Mouse (Mus musculus): ENCODE measurements around the gene Gramd1b. TPM values are rescaled to one million over a fixed set of nuclear protein-coding genes. Genes with fewer than 3 reads are reported as not detected.

Gene Gramd1b
- polyA plus RNA-seq, 1 experiment from 2014 or later: 3.0 TPM

GRCm38 (mm10) chr9:40413601-40414000 is 117.6 kb downstream of the Gramd1b start:
- Histone ChIP-seq H3K4me3 (replicated peaks) (no peak overlapping the region), H3K9me3 (no peaks in the 10 kb centered on the region), H3K4me2 (replicated peaks) (no peak overlapping the region), H3K4me1 (replicated peaks) (0 out of 2 replicates have a peak, but pooled peaks cover 2% of the 10 kb centered on the region), H3K36me3 (no peaks in the 10 kb centered on the region), H3K27me3 (replicated peaks) (no peaks in the 10 kb centered on the region), H3K9ac (no peak overlapping the region), H3K27ac (no peak overlapping the region)
- 79% methylated on average over 4 of the region's 4 CpGs for WGBS
- no peak for ATAC-seq

GRCm38 (mm10) chr9:40412931-40413330 is 118.3 kb downstream of the Gramd1b start:
- Histone ChIP-seq H3K27me3 (replicated peaks) (no peaks in the 10 kb centered on the region), H3K4me1 (replicated peaks) (0 out of 2 replicates have a peak, but pooled peaks cover 2% of the 10 kb centered on the region), H3K27ac (no peak overlapping the region), H3K9ac (no peak overlapping the region), H3K4me3 (replicated peaks) (no peak overlapping the region), H3K9me3 (no peaks in the 10 kb centered on the region), H3K4me2 (replicated peaks) (no peak overlapping the region), H3K36me3 (no peaks in the 10 kb centered on the region)
- ATAC-seq: no peak
- whole genome bisulfite sequencing: 89% methylated on average over 14 of the region's 14 CpGs

DNA sequence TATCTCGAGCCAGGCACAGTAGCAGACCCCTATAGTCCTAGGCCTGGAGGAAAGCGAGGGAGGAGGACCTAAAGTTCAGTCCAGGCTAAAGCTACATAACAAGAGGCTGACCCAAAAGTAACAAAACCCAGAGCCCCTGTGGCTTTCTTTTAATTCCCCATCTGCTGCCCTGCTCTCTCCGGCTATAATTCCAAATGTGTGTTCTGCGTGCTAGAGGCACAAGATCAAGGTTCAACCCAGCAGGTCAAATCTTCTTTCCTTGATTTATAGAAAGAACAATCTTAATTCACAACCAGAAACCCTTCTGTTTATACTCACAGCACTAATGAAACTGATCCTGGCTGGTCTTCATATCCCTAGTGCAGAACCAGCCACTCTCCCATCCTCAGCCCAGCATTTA is 118.9 kb downstream of the Gramd1b start:
- 0 out of 2 replicates have a peak, but pooled peaks cover 2% of the 10 kb centered on the region for H3K4me1 ChIP-seq (replicated peaks)
- no peak for ATAC-seq
- H3K4me3 ChIP-seq (replicated peaks): no peak overlapping the region
- 82% methylated on average over 4 of the region's 4 CpGs for WGBS
- no peak overlapping the region for H3K9ac ChIP-seq
- H3K36me3 ChIP-seq: no peaks in the 10 kb centered on the region
- H3K27me3 ChIP-seq (replicated peaks): no peaks in the 10 kb centered on the region
- H3K9me3 ChIP-seq: no peaks in the 10 kb centered on the region
- H3K27ac ChIP-seq: no peak overlapping the region
- H3K4me2 ChIP-seq (replicated peaks): no peak overlapping the region

- H3K9ac ChIP-seq: no peak overlapping the region
- H3K4me2 ChIP-seq (replicated peaks): no peak overlapping the region
- no peaks in the 10 kb centered on the region for H3K9me3 ChIP-seq
- 0 out of 2 replicates have a peak, but pooled peaks cover 2% of the 10 kb centered on the region for H3K4me1 ChIP-seq (replicated peaks)
- 96% methylated on average over 3 of the region's 3 CpGs for WGBS
- no peaks in the 10 kb centered on the region for H3K36me3 ChIP-seq
- H3K27me3 ChIP-seq (replicated peaks): no peaks in the 10 kb centered on the region
- ATAC-seq: no peak
- no peak overlapping the region for H3K4me3 ChIP-seq (replicated peaks)
- H3K27ac ChIP-seq: no peak overlapping the region
Measured at GRCm38 (mm10) chr9:40410895-40411294, 120.3 kb downstream of the Gramd1b start.

GRCm38 (mm10) chr9:40409071-40409470 is 122.1 kb downstream of the Gramd1b start:
- Histone ChIP-seq H3K4me1 (replicated peaks) (no peaks in the 10 kb centered on the region), H3K9me3 (no peaks in the 10 kb centered on the region), H3K27me3 (replicated peaks) (no peaks in the 10 kb centered on the region), H3K4me2 (replicated peaks) (no peak overlapping the region), H3K36me3 (no peaks in the 10 kb centered on the region), H3K27ac (no peak overlapping the region), H3K4me3 (replicated peaks) (no peak overlapping the region), H3K9ac (no peak overlapping the region)
- ATAC-seq: no peak
- 48% methylated on average over 2 of the region's 2 CpGs for WGBS

DNA sequence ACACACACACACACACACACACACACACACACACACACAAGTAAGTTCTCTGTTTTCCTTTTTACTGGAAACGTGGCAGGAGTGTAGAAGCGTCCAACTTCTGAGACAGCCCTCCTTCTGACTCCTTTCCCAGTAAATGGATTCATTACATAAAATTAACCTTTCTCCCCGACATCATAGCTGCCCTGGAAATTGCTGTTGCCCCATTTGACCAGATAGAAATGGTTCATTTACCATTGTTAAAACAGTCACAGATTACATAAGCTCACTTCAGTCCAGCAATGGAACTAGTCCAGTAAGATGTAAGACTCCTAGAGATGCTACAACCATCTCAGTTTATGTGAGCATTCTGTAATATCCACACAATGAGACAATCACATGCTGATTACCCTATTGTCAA is 122.8 kb downstream of the Gramd1b start:
- no peak for ATAC-seq
- Histone ChIP-seq H3K27me3 (replicated peaks) (no peaks in the 10 kb centered on the region), H3K4me3 (replicated peaks) (no peak overlapping the region), H3K4me2 (replicated peaks) (no peak overlapping the region), H3K9me3 (no peaks in the 10 kb centered on the region), H3K27ac (no peak overlapping the region), H3K36me3 (no peaks in the 10 kb centered on the region), H3K9ac (no peak overlapping the region), H3K4me1 (replicated peaks) (no peaks in the 10 kb centered on the region)
- 69% methylated on average over 3 of the region's 3 CpGs for WGBS

DNA sequence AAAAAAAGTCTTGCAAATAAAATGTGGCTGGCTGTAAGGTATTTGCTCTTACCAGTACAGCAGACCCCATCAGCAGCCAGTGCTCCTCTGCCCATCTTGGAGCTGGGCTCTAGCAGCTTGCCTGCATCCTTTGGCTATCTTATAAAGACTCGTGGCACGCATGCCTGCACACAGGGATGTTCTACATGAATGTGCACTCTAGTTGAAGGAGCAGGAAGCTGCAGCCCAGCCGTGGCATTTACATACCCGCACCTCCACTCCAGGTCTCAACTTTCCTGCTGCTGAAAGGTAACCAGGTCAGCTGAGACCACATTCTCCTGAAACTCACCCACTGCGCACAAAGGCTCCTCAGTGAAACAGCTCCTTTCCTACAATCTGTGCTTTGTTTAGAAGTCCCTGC is 123.3 kb downstream of the Gramd1b start:
- no peak for ATAC-seq

DNA sequence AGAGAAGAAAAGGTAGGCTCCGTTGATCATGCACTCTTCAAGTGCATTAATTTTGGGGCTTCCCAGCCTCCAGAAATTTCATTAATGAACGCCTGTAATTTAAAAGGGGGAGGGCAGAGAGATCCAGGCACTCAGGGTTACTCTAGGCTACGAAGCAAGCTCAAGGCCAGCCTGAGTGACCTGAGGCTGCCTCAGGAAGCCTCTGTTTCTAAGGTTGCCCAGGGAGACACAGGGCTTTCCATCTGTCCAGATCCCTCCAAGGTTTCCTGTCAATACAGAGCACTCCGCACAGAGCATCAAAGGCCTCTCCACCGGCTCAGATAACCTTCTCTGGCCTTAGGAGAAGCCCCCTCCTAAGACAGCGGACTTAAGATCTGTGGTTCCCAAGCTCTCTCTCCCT is 125.4 kb downstream of the Gramd1b start:
- Histone ChIP-seq H3K4me2 (replicated peaks) (no peak overlapping the region), H3K4me1 (replicated peaks) (no peaks in the 10 kb centered on the region), H3K27ac (no peak overlapping the region), H3K27me3 (replicated peaks) (no peaks in the 10 kb centered on the region), H3K9me3 (no peaks in the 10 kb centered on the region), H3K4me3 (replicated peaks) (no peak overlapping the region), H3K9ac (no peak overlapping the region), H3K36me3 (no peaks in the 10 kb centered on the region)
- no peak for ATAC-seq
- 51% methylated on average over 6 of the region's 6 CpGs for WGBS

More for the DNA sequence above, 123.3 kb downstream of the Gramd1b start:
- 73% methylated on average over 5 of the region's 5 CpGs for WGBS
- H3K4me2 ChIP-seq (replicated peaks): no peak overlapping the region
- no peaks in the 10 kb centered on the region for H3K4me1 ChIP-seq (replicated peaks)
- H3K9ac ChIP-seq: no peak overlapping the region
- H3K4me3 ChIP-seq (replicated peaks): no peak overlapping the region
- H3K27ac ChIP-seq: no peak overlapping the region
- H3K27me3 ChIP-seq (replicated peaks): no peaks in the 10 kb centered on the region
- no peaks in the 10 kb centered on the region for H3K36me3 ChIP-seq
- no peaks in the 10 kb centered on the region for H3K9me3 ChIP-seq

DNA sequence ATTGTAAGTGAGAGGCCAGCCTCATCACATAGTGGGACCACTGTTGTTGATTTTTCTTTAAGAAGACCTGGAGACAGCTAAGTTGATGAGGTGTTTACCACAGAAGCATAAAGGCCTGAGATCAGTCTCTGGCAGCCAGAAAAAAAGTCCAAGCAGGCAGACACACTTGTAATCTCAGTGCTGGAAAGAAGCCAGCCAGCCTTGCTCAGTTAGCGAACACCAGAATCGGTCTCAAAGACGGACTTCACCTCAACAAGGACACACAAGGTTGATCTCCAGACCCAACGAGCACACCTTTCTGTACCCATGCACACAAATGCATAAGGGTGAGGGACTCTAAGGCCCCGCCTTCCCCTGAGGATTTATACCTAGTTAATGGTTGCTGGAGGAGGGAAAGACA is 125.9 kb downstream of the Gramd1b start:
- H3K27ac ChIP-seq: no peak overlapping the region

GRCm38 (mm10) chr9:40404637-40405036 is 126.5 kb downstream of the Gramd1b start:
- no peaks in the 10 kb centered on the region for H3K36me3 ChIP-seq
- WGBS: 87% methylated on average over 11 of the region's 11 CpGs
- no peak overlapping the region for H3K4me3 ChIP-seq (replicated peaks)
- ATAC-seq: no peak
- no peaks in the 10 kb centered on the region for H3K27me3 ChIP-seq (replicated peaks)
- H3K9me3 ChIP-seq: no peaks in the 10 kb centered on the region
- H3K4me1 ChIP-seq (replicated peaks): no peaks in the 10 kb centered on the region
- no peak overlapping the region for H3K27ac ChIP-seq
- H3K4me2 ChIP-seq (replicated peaks): no peak overlapping the region
- H3K9ac ChIP-seq: no peak overlapping the region

More for the DNA sequence above, 125.9 kb downstream of the Gramd1b start:
- no peak overlapping the region for H3K4me3 ChIP-seq (replicated peaks)
- 56% methylated on average over 5 of the region's 5 CpGs for WGBS
- H3K36me3 ChIP-seq: no peaks in the 10 kb centered on the region
- H3K9ac ChIP-seq: no peak overlapping the region
- H3K9me3 ChIP-seq: no peaks in the 10 kb centered on the region
- no peak overlapping the region for H3K4me2 ChIP-seq (replicated peaks)
- no peak for ATAC-seq
- H3K4me1 ChIP-seq (replicated peaks): no peaks in the 10 kb centered on the region
- no peaks in the 10 kb centered on the region for H3K27me3 ChIP-seq (replicated peaks)

- Histone ChIP-seq H3K4me1 (replicated peaks) (no peaks in the 10 kb centered on the region), H3K9me3 (no peaks in the 10 kb centered on the region), H3K36me3 (no peaks in the 10 kb centered on the region), H3K4me2 (replicated peaks) (no peak overlapping the region), H3K4me3 (replicated peaks) (no peak overlapping the region), H3K9ac (no peak overlapping the region), H3K27ac (no peak overlapping the region), H3K27me3 (replicated peaks) (no peaks in the 10 kb centered on the region)
- ATAC-seq: no peak
- WGBS: 77% methylated on average over 7 of the region's 7 CpGs
Measured at GRCm38 (mm10) chr9:40403750-40404149, 127.4 kb downstream of the Gramd1b start.

DNA sequence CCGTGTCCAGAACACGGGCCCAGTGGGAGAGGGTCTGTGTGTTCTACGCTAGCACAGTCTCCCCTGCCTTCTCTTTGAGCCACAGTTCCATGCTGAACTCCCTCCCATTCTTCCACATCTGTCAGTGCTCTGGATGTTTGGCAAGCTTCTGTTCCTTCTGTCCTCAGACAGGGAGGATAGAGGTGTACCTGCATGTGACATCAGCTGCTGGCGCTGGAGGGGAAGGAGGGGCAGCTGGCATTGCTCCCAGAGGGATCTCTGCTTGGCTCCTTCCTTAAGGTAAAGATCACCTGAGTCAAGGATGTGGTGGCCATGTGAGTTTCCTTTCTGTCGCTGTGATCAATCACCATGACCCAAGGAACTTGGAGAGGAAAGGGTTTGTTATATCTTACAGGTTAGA is 129.4 kb downstream of the Gramd1b start:
- ATAC-seq: no peak
- Histone ChIP-seq H3K4me2 (replicated peaks) (no peak overlapping the region), H3K27ac (no peak overlapping the region), H3K4me1 (replicated peaks) (no peaks in the 10 kb centered on the region; the same call in 1 of the 2 replicates), H3K9me3 (no peaks in the 10 kb centered on the region), H3K36me3 (no peaks in the 10 kb centered on the region), H3K4me3 (replicated peaks) (no peak overlapping the region), H3K27me3 (replicated peaks) (no peaks in the 10 kb centered on the region), H3K9ac (no peak overlapping the region)
- WGBS: 90% methylated on average over 5 of the region's 5 CpGs

GRCm38 (mm10) chr9:40400854-40401253 is 130.3 kb downstream of the Gramd1b start:
- no peaks in the 10 kb centered on the region for H3K27me3 ChIP-seq (replicated peaks)
- no peak overlapping the region for H3K27ac ChIP-seq
- H3K9me3 ChIP-seq: no peaks in the 10 kb centered on the region
- no peak for ATAC-seq
- H3K4me2 ChIP-seq (replicated peaks): no peak overlapping the region
- H3K4me3 ChIP-seq (replicated peaks): no peak overlapping the region
- WGBS: 77% methylated on average over 9 of the region's 9 CpGs
- H3K36me3 ChIP-seq: no peaks in the 10 kb centered on the region
- no peaks in the 10 kb centered on the region; the same call in 1 of the 2 replicates for H3K4me1 ChIP-seq (replicated peaks)
- no peak overlapping the region for H3K9ac ChIP-seq

Measured in intestine, embryonic 15.5 days (tissue).